Mouse (Mus musculus) olfactory bulb, adult 2 months (tissue): ENCODE measurements around the gene Nr1h3. TPM values are rescaled to one million over a fixed set of nuclear protein-coding genes. Genes with fewer than 3 reads are reported as not detected.
"Not testable (repeated sequence)": the region's sequence is repeated elsewhere in the genome, so short reads cannot be mapped to it uniquely, and the experiment has no call there.

Experiments
- H3K27ac ChIP-seq: fragments of 200-500 bp; 2 replicates; pipeline ENCODE4 v1.5.1; 2012; ENCODE audit warnings: low read depth, low read length; ENCODE audit not compliant: insufficient read depth
- H3K4me1 ChIP-seq: fragments of 200-500 bp; 2 replicates; pipeline ENCODE4 v1.6.1; 2012; ENCODE audit warnings: low read length; ENCODE audit not compliant: control insufficient read depth, insufficient read depth
- H3K4me3 ChIP-seq: fragments of 200-500 bp; 2 replicates; pipeline ENCODE4 v1.5.1; 2012; ENCODE audit warnings: mild to moderate bottlenecking, low read depth, low read length, moderate library complexity; ENCODE audit not compliant: insufficient read depth
- CTCF ChIP-seq: fragments of 200-500 bp; IDR thresholded peaks from 2 replicates; pipeline ENCODE4 v1.5.1; 2012; ENCODE audit warnings: low read depth, mild to moderate bottlenecking, low read length, moderate library complexity; ENCODE audit not compliant: insufficient read depth
- POLR2A ChIP-seq: fragments of 200-500 bp; IDR thresholded peaks from 2 replicates; pipeline ENCODE4 v1.6.1; 2012; ENCODE audit warnings: mild to moderate bottlenecking, low read depth, low read length, moderate library complexity; ENCODE audit not compliant: insufficient read depth
- WGBS: fragments of 180-500 bp; shearing (Covaris S2); methylation state at CpG from one replicate; pipeline ENCODE4 v1.1.7; 2018; 5-methylcytosine and 5-hydroxymethylcytosine counted together
- polyA plus RNA-seq: library from polyadenylated mRNA; stranded (reverse); fragments of >200 nt; gene quantifications from 2 replicates; pipeline ENCODE4 v1.2.4, GENCODE M21; 2012; ENCODE audit warnings: low replicate concordance; ENCODE audit not compliant: missing spikeins, insufficient read depth, insufficient read length

Nr1h3 gene
- polyA plus RNA-seq, result not detected in 2 replicates

DNA sequence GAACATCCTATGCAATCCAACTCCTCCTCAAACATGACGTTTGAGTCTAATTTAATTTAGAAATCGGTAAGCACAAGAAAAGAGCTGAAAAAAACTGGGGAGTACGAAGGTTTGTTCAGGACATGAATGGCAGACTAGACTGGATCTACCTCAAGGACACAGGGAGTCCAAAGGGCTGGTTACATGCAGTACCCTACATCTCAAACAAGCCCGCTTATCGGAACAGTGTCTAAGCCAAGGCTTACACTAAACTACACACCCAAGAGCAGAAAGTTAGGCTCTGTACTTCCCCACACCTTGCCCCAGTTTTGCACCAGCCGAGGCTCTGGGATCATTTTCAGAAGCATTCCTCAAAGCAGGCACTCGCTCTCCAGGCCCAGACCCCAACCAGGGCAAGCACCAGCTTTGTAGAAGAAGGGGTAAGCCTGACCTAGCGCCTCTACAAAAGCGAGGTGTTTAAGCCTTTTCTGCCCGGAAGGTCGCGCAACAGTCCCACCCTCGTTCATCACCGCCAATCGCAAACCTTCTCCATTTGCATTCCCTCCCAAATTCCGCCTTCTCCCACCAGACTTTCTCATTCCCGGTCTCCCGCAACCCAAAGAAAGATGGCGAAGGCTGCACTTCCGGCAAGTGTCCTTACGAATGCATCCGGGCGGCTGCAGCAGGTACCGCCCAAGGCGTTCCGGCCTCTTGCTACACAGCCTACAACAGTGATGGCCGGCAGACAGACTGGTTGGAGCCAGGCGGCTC lies at the start of gene Nr1h3, which contains the start of gene Acp2:
Gene Nr1h3, minus strand, starts transcription at position 613 of the 750 bp plus-strand sequence.
Gene Acp2, plus strand, starts transcription at position 664 of the 750 bp plus-strand sequence.
- peak within 1 kb of the TSS; percentile 92 for H3K27ac ChIP-seq
- H3K4me3 ChIP-seq, result peak within 1 kb of the TSS; percentile 95
- H3K4me1 ChIP-seq, result peaks cover 3% of the 10 kb centered on the region; the same call in 1 of the 2 replicates
- WGBS, result 1% methylated on average over 28 of the region's 28 CpGs
- 0 out of 2 replicates have a peak, but pooled peaks have one; percentile 15 for TF ChIP-seq CTCF
- TF ChIP-seq POLR2A, result peak; percentile 61

DNA sequence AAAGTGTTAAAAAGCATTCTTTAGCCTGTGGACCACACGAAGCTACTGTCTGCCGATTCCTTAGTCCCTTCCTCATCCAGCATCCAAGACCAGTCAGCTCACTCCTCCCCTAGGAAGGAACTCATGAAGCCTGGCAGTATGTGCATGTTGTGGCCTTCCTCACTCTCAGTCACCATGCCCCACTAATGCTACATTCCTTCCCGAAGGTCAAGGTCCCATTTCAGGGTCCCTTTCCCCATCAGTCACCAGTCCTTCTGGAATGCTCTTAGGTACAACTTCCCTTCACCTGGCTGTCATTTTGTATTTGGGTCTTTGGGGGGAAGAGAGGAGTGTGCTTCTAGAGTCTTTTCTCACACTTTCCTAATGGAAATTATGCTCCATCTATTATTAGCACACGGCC lies 49.4 kb upstream of the Nr1h3 start:
- WGBS, result 70% methylated on average over 4 of the region's 4 CpGs
- peaks cover 7% of the 10 kb centered on the region for H3K4me1 ChIP-seq
- no peak overlapping the region for H3K27ac ChIP-seq
- H3K4me3 ChIP-seq, result no peak overlapping the region
- TF ChIP-seq CTCF (no peak), POLR2A (no peak)

DNA sequence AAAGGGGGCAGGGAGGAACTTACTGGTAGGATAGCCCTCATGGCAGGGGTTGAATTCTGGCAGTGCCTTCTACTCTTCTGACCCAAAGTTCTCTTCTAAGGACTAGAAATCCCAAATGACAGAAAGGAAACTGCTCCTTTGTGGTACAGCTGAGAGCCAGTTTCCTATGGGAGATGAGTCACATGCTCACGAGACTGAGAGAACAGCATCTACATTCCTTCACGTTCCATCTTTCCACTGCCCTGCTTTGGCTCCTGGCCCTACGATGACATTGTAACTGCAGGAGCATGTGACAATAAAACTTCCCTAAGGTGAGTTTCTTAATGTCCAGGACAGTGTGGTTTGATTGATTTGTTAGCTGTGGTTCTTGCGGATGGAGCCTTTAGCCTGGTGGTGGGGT lies 45.7 kb upstream of the Nr1h3 start:
- TF ChIP-seq POLR2A (no peak), CTCF (no peak)
- H3K27ac ChIP-seq, result no peak overlapping the region
- 89% methylated on average over 4 of the region's 4 CpGs for WGBS
- H3K4me1 ChIP-seq, result peaks cover 3% of the 10 kb centered on the region; the same call in 1 of the 2 replicates
- H3K4me3 ChIP-seq, result no peak overlapping the region

DNA sequence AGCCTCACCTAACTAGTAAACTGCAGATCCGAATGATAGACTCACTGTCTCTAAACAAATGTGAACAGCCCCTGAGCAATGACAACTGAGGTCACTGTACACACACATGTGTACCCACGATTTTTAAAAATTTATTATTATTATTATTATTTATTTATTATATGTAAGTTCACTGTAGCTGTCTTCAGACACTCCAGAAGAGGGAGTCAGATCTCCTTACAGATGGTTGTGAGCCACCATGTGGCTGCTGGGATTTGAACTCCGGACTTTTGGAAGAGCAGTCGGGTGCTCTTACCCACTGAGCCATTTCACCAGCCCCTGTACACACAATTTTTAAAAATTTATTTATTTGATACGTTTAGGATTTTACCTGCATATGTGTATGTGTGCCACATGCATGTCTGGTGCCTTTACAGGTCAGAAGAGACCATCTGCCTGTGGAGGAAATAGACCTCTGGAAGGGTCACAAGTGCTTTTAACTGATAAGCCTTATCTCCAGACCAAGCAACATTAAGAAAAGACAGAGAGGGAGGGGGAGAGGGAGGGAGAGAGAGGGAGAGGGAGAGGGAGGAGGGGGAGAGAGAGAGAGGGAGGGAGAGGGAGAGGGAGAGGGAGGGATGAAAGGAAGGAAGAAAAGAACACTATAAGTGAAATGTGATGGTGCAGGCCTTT lies 42.1 kb upstream of the Nr1h3 start:
- no peak overlapping the region for H3K27ac ChIP-seq
- TF ChIP-seq CTCF, result no peak

DNA sequence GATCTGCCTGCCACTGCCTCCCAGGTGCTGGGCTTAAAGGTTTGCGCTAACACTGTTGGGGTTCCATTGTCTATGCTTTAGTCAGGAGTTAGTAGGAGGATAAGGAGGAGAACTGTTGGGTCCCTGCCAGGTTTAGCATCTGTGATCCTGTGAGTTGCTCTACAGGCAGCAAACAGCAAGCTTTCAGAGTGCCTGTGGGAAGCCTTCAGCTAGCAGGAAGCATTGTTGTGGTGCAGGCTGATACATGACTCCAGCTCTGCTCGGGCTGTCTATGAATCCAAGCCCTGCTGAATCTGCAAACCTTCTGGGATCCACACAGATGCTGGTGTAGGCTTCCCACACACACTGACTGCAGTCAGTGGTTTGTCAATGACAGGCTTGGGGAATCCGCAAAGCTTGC lies 40.8 kb upstream of the Nr1h3 start:
- peaks cover 3% of the 10 kb centered on the region; the same call in 1 of the 2 replicates for H3K4me1 ChIP-seq
- H3K27ac ChIP-seq, result no peak overlapping the region
- TF ChIP-seq CTCF (no peak), POLR2A (no peak)
- WGBS, result 33% methylated on average over 3 of the region's 3 CpGs
- no peak overlapping the region for H3K4me3 ChIP-seq

More for the DNA sequence above, 42.1 kb upstream of the Nr1h3 start:
- peaks cover 3% of the 10 kb centered on the region; the same call in 1 of the 2 replicates for H3K4me1 ChIP-seq
- no peak overlapping the region for H3K4me3 ChIP-seq
- 79% methylated on average over 5 of the region's 5 CpGs for WGBS

DNA sequence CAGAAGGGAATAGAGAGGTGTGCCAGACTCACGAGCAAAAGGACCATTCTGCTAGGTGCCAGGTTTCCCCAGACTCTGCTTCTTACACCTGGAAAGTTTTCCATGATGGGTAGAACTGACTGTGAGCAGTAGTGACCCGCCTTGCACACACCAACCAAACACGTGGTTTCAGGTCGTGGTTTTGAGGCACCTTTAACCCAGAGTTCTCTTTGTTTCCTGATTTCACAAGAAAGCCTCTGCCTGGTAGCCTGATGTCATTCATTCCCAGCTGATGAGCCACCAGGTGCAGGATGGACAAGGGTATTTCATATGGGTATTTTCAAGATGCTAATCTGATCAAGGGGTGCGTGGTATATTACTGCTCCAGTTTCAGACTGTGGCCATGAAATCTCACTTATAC lies 39.9 kb upstream of the Nr1h3 start:
- no peak overlapping the region for H3K4me3 ChIP-seq
- peaks cover 3% of the 10 kb centered on the region; the same call in 1 of the 2 replicates for H3K4me1 ChIP-seq
- TF ChIP-seq CTCF (no peak), POLR2A (no peak)
- no peak overlapping the region for H3K27ac ChIP-seq
- WGBS, result 69% methylated on average over 5 of the region's 5 CpGs

DNA sequence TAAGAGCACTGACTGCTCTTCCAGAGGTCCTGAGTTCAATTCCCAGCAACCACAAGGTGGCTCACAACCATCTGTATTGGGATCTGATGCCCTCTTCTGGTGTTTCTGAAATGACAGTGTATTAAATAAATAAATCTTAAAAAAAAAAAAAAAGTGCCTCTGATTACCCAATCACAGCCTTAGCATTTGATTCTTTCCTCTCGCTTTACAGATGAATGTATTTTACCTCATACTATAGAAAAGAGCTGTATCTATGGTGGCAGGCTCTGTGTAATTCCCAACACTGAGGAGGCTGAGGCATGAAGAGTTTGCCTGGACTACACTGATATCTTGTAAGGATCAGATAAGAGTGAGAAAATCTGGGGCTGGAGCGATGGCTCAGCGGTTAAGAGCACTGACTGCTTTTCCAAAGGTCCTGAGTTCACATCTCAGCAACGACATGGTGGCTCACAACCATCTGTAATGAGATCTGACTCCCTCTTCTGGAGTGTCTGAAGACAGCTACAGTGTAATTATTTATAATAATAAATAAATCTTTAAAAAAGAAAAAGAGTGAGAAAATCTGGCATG lies 35.0 kb upstream of the Nr1h3 start:
- 12% methylated on average over 4 of the region's 4 CpGs for WGBS
- Histone ChIP-seq H3K4me3 (peak overlapping the region; percentile 67), H3K27ac (peak overlapping the region; percentile 92)
- H3K4me1 ChIP-seq, result not testable (repeated sequence)

DNA sequence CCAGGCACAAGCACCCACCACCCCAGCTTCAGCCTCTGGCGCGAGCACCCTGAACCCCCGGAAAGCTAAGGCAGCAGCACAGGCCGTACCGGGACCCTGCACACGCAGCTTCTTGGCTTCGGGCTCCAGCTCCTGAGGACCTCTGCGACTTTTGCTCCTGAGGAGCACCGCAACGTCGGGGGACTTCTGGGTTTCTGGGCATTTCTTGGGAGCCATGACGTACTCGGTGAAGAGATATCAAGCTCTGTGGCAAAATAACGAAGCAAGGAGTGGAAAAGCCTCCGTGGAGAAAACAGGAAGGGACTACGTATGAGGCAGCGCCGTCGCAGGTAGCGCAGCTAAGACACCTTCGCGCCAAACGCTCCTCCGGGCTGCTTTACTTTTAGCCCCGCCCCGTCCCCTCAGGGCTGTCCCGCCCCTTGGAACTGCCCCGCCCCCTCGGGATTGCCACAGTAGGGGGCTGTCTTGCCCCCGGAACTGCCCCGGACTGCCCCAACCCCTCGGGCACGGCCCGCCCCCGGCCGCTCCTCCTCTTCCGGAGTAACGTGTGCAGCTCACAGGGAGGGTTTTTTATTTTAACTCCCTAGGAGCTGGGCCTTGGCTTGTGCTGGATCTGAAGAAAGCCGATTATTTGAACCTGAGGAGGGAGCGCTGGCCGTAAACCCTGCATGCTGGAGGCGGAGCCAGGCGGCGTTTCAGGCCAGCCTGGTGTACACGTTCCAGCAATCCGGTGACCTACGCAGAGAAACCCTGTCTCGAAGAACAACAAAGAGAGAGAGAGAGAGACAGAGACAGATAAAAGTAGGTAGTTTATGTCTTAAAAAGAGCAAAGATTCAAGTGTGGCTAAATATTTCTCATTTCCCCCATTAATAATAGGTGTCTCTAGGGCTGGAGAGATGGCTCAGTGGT lies 34.2 kb upstream of the Nr1h3 start, which contains the start of gene Ddb2:
Gene Ddb2, minus strand, starts transcription at position 382 of the 910 bp plus-strand sequence.
- Histone ChIP-seq H3K27ac (peak within 1 kb of the TSS; percentile 92), H3K4me1 (peaks cover 3% of the 10 kb centered on the region; the same call in 1 of the 2 replicates), H3K4me3 (peak within 1 kb of the TSS; percentile 67)
- 1% methylated on average over 48 of the region's 48 CpGs for WGBS
- TF ChIP-seq POLR2A, result peak; percentile 30; the same call in 1 of the 2 replicates
- TF ChIP-seq CTCF, result no peak
